Mouse (Mus musculus): ENCODE measurements around the gene Fancm.

DNA sequence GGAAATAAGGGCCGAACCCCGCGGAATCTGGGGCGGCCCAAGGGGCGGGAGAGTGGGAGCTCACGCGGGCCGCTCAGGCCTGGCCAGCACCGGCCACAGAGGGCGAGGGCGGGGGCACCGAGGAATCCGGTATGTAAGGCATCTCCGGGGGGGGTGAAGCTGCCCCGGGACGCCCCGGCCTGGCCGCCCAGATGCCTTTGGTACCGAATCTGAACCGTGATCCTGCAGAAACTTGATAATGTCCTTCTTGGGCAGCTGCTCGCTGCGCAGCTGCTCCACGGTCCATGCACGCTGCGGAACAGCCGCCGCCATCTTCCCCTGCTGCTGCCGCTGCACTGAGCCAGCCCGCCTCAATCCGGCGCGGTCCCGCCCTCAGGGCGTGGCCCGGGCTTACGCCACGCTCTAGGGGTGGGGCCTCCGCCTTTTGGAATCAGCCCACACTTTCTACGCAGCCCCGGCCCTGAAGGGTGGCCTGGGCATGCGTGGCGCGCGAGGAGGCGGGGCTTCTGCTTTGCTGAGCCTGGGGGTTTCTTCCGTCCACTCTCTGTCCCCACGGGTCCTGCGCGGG is 1.7 kb upstream of the Fancm start, which contains the start of gene Fkbp3:
- no peak for TF ChIP-seq CTCF (IDR thresholded peaks at IDR 0.05; ENCODE audit: low read depth, low read length)
- TF ChIP-seq GATA1 (IDR thresholded peaks at IDR 0.05; ENCODE audit: borderline replicate concordance, low read length), result no peak
